Mouse (Mus musculus) kidney, adult 2 months (tissue): ENCODE measurements around the gene Tbx4.
A peak's percentile ranks its signal among the peaks of the same experiment; 100 is the strongest.

ENCODE experiments used
- CTCF ChIP-seq: fragments of 200-500 bp; conservative IDR thresholded peaks from 2 replicates; pipeline ENCODE4 v1.5.1; 2011; ENCODE audit warnings: low read depth, mild to moderate bottlenecking, control low read depth, low read length, moderate library complexity, mixed read lengths; ENCODE audit not compliant: insufficient read depth, insufficient read length
- POLR2A ChIP-seq: fragments of 200-500 bp; IDR thresholded peaks from one replicate; pipeline ENCODE4 v1.6.1; 2011; ENCODE audit warnings: low read depth, low read length, control low read depth

- TF ChIP-seq POLR2A: no peak
- peak; percentile 86 for TF ChIP-seq CTCF
These were observed 41.9 kb upstream of the Tbx4 start for GRCm38 (mm10) chr11:85844144-85844965.
